Mouse (Mus musculus): ENCODE measurements around the gene Chst3.
"Not testable (repeated sequence)": the region's sequence is repeated elsewhere in the genome, so short reads cannot be mapped to it uniquely, and the experiment has no call there.

Chst3 gene

DNA sequence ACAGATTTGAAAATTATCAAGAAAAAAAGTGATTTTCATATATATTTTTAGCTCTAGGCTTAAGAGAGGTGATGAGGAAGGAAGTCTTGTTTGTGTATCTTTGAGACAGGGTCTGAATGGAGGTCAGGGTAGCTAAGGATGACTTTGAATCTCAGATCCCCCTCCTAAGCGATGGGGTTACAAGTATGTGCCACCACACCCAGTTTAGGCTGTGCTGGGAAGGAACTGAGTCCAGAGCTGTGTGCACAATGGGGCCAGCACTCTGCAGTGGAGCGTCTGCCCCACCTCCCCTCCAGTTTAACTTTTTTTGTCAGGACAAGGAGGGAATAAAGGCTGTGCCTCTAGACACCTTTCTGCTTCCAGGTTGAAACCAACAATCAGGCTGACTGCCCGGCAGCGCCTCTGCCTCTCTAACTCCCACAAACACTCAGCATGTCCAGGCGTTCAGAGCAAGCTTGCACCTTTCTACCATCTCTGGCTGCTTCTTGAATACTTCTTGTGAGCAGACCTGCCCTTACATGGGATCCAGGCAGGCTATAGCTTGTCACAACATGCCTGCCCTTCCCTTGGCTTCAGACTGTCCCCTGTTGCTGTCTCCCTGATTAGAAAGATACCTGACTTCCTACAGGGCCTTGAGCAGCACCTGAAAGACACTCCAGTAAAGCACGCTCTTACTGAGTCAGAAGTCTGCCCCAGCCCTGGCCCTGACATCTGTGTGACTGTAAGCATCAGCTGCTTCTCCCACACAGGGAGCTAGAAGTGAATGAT, 11.4 kb upstream of the Chst3 start:
- peak; percentile 45 for DNase-seq (ENCODE audit: low spot score)

DNA sequence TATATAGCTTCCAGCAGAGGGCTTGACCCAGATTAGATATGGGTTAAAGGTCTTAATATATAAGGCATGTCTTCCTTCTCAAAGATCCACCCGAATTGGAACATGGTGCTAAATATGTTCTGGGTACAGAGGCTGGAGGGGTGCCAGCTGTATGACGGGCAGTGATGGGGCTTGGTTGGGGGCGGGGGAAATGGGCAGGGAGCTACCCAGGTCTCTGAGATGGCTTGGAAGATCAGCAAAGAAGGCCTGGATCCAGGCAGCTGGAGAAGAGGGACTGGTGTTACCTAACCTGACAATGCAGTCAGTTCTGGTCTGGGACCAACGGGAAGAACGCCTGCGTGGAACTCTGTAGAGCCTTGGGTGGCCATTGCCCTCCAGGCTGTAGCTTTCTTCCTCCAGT, 10.1 kb upstream of the Chst3 start:
- no peak for DNase-seq (ENCODE audit: low spot score)

DNA sequence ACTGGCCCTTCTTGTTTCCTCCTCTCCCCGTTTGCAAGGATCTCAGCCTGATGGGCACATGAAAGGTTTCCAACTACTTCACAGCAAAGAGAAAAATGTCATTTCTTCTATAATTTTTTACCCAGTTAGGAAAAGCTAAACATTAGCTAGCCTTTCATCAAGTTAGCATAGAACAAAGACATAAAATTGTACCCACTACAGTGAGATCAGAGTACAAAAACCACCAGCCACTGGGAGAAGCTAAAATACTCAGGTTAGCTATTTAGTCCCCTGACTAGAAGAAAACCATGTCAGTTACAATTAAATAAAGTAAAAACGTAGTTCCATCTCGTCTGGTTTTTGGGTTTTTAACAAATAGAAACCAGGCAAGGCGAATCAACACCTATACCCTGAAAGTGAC, 8.6 kb upstream of the Chst3 start:
- no peak for DNase-seq (ENCODE audit: low spot score)

DNA sequence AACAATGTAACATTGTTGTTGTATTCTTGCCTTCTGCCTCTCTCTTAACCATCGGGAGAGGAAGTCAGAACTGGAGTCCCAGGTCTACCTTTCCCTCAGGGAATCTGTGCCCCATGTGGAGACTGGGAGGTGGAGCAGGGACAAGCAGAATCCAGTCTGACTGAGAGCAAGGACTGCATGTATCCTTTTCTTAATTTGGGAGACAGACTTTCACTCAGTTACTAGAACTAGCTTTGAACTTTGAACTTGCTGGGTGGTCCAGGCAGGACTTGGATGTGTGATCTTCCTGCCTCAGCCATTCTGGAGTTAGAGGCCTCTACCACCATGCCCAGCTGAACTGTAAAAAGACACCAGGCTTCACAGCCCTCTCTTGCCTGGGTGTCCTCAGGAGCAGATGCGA, 5.5 kb upstream of the Chst3 start:
- DNase-seq (ENCODE audit: low spot score), result no peak

GRCm38 (mm10) chr10:60221571-60222259, 2.7 kb upstream of the Chst3 start:
- DNase-seq (ENCODE audit: low spot score), result not testable (repeated sequence)

DNA sequence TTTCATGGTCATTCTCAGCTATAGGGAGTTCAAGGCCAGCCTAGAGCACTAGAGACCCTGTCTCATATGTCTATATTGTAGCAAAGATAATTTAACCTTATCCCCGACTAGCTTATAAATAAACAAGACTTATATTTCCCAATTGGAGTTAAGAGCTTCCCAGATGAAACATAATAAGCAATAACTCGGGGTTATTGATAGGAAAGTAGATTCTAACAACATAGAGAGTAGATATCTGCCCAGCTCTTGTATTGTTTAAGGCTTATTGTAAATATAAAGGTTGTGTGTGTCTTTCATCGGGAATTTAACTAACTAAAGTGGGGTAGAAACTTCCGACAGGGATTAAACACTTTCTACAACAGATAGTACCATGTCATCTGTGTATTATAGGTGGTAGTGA, 1.5 kb upstream of the Chst3 start:
- no peak for DNase-seq (ENCODE audit: low spot score)

GRCm38 (mm10) chr10:60220042-60220523, 1.0 kb upstream of the Chst3 start:
- DNase-seq (ENCODE audit: low spot score), result no peak

GRCm38 (mm10) chr10:60218033-60218590, 948 bp downstream of the Chst3 start:
- DNase-seq (ENCODE audit: low spot score), result no peak

- no peak for DNase-seq (ENCODE audit: low spot score)
These were observed 2.5 kb downstream of the Chst3 start for GRCm38 (mm10) chr10:60216331-60217095.

- DNase-seq (ENCODE audit: low spot score), result no peak
These were observed 3.7 kb downstream of the Chst3 start for GRCm38 (mm10) chr10:60215077-60215960.

DNA sequence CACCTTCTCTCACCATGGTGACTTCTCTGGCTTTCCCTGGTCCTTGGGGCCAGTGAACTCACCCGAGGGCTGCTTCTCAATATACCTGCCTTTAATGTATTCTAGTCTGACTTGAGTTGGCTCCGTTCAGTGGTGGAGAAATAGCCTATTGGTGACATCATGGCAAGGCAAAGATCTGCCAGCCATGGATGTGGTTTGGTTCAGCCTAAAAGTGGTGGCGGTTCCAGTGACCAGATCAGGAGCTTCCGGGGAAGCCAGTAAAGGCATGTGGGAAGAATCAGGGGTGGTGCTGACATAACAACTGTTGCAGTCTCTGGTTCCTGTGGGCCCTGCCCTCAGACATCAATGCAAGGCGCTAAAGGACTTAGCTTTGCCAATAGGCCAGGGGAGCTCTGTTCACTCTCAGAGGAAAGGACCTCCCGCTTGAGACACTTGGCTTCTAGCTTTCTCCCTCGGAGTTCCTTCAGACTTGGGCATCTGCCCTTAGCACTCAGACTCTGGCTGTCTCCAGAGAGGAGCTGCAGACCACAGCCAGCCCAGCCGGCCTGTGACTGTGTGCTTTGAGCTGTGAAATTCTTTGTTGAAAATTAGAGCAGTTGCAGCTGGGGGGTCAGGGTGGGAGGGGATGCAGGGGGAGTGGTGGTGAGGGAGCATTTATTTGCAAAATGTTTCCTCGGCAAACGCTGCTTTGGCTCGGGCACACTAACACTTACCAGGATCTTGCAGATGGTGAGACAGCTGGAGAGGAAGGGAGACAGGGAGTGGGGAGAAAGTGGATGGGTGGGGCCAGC, 6.3 kb downstream of the Chst3 start:
- no peak for DNase-seq (ENCODE audit: low spot score)

GRCm38 (mm10) chr10:60211501-60212005, 7.5 kb downstream of the Chst3 start:
- DNase-seq (ENCODE audit: low spot score), result no peak

DNA sequence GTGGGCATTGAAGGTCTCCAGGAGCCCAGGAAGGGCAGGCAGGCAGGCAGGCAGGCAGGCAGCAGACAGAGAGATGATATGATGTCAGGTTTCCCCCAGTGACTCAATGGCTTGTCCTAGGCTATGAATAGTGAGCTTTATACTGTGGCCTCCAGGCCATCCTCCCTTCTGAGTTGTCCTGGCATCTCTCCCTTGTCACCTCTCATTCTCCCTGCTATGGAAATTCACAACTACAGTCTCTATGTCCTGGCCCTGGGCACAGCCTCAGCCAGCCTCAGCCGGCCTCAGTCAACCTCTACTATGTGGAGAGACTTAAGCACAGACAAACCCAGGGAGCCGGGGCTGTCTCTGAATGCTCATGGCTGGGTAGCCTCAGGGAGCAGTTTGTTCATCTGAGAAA, 8.6 kb downstream of the Chst3 start:
- DNase-seq (ENCODE audit: low spot score), result no peak

GRCm38 (mm10) chr10:60209237-60209636, 9.8 kb downstream of the Chst3 start:
- DNase-seq (ENCODE audit: low spot score), result peak; percentile 44

DNA sequence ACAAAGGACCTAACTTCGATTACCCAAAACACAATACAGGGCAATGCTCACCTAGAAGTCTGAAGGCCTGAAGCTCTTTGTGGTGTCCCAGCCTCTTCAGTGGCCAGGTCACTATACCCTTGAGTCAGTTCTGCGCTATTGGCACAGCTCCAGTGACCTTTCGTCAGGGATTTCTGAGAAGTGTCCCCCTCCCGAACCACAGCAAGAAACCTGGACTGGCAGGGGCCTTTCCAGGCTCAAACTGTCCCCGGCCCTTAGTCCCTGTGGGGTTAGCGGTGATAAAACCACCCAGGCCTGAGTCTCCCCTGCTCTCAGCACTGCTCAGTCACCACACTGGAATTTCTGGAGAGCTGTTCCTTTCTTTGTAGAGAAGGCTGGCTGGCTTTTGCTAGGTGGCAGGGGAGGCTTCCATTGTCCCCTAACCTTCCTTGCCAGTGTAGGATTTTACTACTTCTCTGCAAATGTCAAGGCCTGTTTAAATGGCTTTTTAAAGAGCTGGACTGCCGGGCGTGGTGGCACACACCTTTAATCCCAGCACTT, 11.8 kb downstream of the Chst3 start:
- DNase-seq (ENCODE audit: low spot score), result no peak

DNA sequence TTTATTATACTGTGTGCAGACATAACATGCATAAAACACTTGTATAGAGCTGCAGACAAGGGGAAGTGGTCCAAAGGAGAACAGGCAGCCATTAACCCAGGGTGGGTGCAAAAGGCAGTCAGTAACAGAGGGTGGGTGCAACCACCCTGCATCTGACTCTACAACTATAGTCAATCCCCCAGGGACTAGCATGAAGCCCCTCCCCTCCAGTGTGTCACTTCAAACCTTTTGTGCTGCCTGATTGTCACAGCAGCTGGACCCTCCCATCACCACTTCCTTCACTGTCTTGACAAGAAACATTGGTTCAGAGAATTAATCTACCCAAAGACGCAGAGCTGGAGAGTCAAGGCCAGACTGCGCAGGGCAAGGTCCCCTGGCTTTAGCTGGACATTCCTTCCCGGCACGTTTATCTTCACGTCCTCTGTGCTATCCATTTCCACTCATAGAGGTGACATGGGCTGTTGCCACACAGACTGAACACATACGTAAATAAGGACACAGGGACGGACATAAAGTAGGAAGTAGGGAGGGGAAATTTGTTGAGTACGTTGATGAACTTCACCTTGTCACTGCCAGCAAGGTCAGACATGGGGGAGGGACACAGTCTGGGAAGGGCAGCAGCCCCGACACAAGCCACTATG, 13.3 kb downstream of the Chst3 start:
- no peak for DNase-seq (ENCODE audit: low spot score)

DNA sequence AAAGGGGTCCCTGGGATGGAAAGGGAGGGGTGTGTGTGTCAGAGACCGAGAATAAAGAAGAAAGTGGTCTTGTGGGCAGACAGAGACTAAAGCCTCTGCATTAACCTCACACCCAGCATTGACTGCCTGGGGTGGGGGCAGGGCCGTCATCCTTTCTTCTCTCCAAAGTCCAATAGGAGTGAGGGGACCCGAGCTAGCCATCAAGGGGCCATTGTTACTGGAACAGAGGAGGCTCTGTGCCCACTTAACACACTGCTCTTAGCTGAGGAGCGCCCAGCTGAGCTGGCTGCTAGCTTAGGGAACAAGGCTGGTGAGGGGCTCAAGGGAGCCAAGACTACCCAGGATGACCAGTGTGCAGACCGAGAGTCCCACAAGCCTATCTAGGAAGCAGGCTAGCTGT, 16.3 kb downstream of the Chst3 start:
- no peak for DNase-seq (ENCODE audit: low spot score)

DNA sequence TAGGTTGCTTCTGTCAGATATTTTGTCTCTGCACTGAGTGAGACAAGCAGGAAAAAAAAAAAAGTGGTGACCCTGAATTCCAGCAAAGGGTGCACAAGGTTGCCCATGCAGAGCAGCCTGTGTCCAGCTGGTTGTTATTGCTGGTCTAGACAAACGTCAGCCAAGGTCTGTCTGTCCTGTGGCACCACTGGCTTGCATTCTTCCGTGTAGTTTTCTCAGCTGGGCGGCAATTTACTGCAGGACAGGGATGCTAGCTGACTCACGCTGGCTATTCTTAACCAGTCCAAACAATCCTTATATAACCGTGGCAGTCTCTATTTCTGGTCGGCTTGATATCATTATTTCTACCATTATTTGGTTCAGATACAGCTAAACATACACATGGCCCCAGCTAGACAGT, 18.1 kb downstream of the Chst3 start:
- DNase-seq (ENCODE audit: low spot score), result no peak

DNA sequence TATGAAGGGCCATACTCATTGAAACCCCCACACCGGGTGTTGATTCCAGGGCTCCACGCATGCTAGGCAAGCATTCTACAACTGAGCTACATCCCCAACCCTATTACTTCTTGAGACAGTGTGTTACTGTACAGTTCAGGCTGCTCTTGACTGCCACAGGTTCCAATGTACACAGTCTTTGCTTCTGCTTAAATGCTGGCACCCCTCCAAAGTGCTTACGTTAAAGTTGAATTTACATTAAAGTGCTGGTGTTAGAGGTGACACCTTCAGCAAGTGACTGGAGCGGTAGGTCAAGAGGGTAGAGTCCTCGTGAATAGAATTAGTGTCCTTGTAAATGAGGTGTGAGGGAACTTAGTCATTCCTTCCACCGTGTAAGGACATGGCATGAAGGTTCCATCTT, 19.7 kb downstream of the Chst3 start:
- DNase-seq (ENCODE audit: low spot score), result no peak

DNA sequence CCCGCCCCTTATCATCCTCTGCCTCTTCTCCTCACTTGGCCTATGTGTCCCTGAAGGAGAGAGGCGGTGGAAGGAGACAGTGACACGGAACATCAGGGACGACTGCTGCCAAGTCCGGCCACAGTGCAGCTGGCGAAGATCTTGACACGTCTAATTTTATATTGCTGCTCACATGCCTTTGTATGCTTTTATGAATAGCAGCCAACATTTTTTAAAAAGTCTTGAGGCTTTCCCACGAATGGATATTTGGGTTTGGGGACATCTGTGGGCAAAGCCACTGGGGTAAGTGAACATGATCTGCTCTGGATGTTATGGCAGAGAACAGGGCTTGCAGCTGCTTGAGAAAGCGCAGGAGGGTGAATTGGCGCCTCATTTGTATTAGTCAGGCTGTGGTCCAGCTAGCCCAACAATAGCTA, 21.6 kb downstream of the Chst3 start:
- DNase-seq (ENCODE audit: low spot score), result no peak
